Mouse (Mus musculus) retina, postnatal 1 day (tissue): ENCODE measurements around the gene Fam180a.
A peak's percentile ranks its signal among the peaks of the same experiment; 100 is the strongest.
"Not testable (repeated sequence)": the region's sequence is repeated elsewhere in the genome, so short reads cannot be mapped to it uniquely, and the experiment has no call there.

Source experiments
- DNase-seq: peaks from one replicate; pipeline ENCODE4 v3.0.0-alpha.2; 2012

Gene Fam180a

GRCm38 (mm10) chr6:35326111-35326515 is at the start of gene Fam180a:
TSS of gene Fam180a (minus strand) at chr6:35326141.
- no peak for DNase-seq

DNA sequence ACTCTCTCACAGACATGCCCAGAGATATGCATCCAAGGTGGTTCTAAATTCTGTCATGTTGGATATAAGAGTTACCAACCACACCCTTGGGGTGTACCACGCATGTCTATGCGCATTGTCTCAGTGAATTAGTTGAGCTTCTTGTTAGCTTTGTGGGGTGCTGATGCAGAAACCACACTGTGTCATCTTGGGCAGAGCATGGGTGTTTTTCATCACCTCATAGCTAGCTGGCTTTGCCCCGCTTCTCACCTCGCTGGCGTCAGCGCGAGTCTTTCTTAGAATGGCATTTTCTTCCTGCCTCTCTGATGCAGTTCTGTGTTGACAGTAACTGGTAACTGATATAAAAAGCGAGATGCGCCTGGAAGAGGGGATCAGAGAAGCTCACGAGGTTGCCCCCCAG is 48.1 kb upstream of the Fam180a start:
- DNase-seq: no peak

- DNase-seq: no peak
Measured at GRCm38 (mm10) chr6:35370356-35370755, 44.4 kb upstream of the Fam180a start.

DNA sequence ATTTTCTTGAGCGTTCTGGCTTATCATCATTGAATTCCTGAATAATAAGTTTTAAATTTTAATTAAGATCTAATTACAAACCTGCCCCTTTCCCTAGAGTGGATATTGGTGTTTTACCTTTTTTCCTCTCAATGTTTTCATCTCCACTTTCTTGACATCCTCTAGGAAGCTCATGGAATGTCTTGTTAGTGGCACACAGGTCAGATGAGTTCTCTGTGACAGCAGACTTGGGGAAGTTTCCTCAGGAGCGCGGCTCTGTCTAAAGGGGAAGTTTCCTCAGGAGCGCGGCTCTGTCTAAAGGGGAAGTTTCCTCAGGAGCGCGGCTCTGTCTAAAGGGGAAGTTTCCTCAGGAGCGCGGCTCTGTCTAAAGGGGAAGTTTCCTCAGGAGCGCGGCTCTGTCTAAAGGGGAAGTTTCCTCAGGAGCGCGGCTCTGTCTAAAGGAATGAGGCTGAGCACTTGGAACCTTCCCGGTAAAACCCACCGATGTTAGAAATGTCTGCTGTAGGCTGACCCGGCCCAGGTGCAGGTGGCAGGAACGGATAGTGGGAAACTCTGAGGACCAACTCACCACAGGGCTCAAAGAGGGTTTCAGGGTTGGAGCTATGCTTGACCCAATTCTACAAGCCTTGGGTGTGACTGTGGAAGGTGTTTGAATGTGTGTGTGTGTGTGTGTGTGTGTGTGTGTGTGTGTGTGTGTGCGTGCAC is 43.8 kb upstream of the Fam180a start:
- DNase-seq: not testable (repeated sequence)

DNA sequence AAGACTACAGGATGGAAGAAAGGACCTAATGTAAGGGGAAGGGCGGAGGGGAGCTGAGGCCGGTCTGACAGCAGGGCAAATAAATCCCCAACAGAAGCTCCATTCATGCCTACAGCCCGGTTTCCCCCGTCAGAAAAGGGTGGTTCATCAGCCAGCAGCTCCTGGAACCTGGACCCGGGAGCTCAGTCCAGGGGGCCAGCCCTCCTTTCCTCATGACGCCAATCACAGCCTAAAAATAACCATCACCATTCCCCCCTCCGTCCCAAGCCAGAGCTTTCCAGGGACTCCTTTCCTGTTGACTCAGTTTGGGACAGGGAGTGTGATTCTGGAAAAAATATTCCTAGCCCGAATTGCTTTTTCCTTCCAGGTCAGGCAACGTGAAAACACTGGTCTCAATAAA is 36.7 kb upstream of the Fam180a start:
- no peak for DNase-seq

DNA sequence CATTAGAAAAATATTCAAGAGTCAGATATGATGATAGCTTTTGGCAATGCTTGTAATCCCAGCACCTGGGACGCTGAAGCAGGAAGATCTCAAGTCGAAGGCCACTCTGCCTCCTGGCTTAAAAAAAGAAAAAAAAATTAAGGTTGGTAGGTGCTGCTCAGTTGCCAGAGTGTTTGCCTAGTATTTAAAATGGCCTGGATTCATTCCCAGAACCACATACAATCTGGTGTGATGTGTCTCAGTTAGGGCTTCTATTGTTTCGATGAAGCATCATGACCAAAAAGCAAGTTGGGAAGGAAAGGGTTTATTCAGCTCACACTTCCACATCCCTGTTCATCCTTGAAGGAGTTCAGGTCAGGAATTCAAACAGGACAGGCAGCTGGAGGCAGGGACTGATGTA is 29.4 kb upstream of the Fam180a start:
- no peak for DNase-seq

GRCm38 (mm10) chr6:35354622-35354998 is 28.7 kb upstream of the Fam180a start:
- peak; percentile 69 for DNase-seq

DNA sequence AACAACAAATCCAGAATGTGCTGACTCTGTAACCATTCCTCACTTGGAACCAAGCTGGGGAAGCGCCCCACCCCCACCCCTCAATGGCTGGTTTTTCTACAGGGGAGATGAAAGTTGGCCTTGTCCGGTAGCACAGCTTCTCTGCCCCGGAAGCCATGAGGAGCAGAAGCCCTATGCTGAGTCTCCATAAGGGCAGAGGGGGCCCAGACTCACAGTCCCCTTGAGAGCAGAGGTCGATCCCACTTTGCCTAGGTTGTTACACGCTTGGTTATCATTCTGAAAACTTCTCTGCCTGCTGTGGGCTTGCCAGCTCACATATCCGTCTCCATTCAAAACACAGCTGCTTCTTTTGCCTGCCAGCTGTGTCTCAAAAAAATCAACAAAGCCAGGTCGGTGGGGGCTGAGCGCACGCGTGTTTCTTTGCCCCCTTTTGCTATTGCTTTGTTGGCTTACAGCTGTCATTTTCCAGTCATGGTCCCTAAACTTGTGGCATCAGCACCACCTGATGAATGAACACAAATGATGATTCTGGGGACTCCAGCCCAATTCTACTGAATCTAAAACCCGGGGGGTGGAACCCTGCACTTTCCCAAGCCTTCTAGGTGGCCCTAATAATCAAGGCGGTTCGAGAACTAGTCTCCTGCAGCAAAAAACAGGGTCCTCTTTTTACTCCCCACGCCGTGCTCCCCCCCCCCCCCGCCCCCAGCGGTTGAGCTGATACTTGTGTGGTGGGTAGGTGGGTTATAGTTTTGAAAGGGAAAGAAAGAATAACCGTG is 28.1 kb upstream of the Fam180a start:
- peak; percentile 52 for DNase-seq

DNA sequence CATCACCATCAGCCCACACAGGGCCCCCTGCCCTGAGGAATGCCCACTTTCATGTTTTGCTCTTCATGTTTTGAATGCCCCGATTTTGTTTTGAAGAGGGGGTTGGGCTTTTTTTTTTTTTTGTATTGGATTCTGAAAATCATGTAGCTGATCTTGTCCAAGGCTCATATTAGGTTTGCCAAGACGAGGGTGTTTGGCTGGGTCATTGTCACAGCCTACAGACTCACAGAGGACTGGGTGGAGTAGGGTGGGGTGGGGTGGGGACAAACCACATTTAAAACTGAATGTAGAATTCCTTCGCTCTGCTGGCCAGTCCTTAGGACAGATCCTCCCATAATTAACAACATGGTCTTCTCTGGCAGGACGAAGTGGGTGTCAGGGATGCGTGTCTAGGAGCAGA is 27.5 kb upstream of the Fam180a start:
- no peak for DNase-seq

DNA sequence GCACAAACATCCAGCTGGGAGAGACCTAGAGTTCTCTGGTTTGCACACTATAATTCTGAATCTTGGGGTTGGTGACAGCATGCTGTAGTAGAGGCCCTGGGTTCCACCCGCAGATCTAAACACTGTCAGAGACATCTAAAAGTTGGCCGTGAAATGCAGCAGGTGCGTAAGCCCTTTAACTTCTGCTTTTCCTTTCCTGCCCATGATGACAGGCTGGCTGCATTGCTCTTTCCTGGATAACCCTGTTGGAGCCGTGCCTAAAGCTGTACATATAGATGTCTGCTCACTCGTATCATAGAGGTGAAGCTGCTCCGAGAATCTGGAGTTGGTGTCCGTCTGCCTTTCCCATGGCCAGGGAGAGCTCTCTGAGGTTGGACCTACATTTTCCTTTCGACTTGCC is 26.9 kb upstream of the Fam180a start:
- no peak for DNase-seq

DNA sequence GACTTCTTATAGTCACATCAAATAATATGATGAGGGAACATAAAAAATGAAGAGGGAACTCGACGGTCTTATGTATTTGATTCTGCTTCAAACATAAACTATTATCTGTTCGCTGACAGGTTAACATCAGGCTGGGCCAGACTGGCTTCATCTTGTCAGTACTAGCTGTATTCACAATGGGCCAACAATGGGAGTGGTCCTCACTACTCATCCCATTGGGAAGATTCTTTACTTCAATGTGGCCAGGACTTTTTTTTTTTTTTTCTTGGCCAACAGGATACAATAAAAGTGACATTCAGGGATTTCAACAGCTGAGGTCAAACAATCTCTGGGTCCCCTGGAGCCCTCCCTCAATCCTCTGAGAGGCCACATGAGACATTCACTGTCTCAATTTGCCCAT is 25.9 kb upstream of the Fam180a start:
- no peak for DNase-seq

GRCm38 (mm10) chr6:35349784-35350183 is 23.8 kb upstream of the Fam180a start:
- DNase-seq: no peak

DNA sequence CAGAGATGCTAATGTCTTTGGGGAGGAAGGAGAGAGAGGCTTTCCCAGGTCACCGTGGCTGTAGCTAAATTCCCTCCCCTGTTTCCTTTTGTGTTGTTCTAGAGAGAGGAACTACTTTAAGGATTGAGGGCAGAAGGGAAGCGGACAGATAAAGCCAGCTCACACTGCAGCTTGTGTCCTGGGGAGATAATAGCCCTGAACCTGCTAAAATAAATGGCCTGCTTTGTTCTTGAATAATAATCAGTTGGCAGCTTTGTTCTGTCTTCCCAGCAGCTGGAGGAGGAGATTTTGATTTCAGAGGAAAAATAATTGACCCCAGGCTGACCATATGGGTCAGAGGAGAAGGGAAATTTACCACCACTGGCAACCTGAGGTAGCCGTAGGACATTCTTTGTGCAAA is 12.7 kb upstream of the Fam180a start:
- DNase-seq: peak; percentile 90

GRCm38 (mm10) chr6:35337836-35338235 is 11.9 kb upstream of the Fam180a start:
- DNase-seq: no peak

- DNase-seq: no peak
Measured at GRCm38 (mm10) chr6:35335452-35335851, 9.5 kb upstream of the Fam180a start.

GRCm38 (mm10) chr6:35334278-35334677 is 8.3 kb upstream of the Fam180a start:
- DNase-seq: no peak

- no peak for DNase-seq
Measured at GRCm38 (mm10) chr6:35333632-35334031, 7.7 kb upstream of the Fam180a start.

- no peak for DNase-seq
Measured at GRCm38 (mm10) chr6:35330834-35331233, 4.9 kb upstream of the Fam180a start.

DNA sequence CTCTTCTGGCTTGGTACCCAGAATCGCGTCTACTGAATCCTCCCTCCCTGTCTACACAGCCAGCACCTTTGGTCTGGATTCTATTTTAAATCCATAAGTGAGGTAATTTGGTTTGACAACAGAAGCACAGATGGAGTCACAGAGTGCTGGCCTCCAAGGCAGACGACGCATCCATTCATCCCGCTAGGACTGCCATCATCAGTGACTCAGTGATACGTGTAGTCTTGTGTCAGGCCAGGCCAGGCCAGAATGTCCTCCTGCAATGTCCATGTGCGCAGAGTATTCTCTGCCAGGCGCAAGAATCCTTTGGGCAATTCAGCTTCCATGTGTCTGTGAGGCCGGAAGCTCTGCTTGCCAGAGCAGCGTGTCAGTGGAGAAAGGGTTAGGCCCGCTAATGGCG is 4.0 kb upstream of the Fam180a start:
- no peak for DNase-seq

DNA sequence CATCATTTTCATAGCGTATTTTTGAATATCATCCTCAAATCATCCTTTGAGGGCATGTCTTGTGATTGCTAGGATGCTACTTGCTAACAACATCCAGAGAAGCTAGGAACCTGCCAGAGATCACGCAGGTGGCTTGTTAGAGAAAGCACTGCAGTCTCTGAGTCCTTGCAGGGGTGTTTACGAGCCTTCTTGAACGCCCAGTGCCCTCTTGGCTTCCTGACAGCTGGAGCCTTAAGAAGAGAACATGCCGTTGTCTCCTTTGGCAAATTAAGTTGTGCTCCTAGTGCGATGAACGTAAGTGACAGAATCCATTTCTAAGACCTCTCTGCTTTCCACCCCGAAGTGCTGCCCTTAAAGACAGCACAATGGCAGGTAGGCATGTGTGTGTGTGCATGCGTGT is 1.6 kb downstream of the Fam180a start:
- no peak for DNase-seq

- no peak for DNase-seq
Measured at GRCm38 (mm10) chr6:35323046-35323445, 2.9 kb downstream of the Fam180a start.

DNA sequence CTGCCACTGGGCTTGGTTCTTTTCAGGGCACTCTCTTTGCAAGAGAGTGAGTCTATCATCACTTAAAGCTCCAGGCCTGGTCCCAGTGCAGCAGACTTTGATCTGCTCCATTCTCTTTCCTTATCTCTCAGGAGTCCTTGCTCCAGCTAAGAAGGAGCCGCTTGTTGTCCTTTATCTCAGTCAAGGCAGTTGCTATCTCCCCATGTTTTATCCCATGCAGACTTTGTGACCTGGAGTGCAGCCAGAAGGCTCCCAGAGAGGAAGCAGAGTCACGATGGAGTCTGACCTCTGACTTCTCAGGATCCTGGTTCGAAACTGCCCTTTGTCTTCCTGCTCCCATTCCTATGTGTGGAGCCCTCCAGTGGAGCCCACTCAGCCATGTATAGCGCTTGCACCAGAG is 4.8 kb downstream of the Fam180a start:
- no peak for DNase-seq

DNA sequence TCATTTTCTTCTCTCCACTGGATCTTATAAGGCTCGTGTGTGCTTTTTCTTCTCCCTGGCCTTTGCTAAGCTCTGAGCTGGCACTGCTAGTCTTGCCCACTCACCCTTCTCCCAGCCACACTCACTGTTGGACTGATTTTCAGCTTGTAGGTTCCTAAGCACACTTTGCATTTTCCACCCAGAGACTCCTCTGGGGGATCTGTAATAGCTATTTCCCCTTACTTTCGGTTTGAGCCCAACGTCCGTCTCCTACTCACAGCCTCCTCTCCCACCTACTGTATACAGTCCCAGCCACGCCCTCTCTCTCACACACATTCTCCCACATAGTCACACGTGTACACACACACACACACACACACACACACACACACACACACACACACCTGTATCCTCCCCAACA is 6.1 kb downstream of the Fam180a start:
- no peak for DNase-seq

DNA sequence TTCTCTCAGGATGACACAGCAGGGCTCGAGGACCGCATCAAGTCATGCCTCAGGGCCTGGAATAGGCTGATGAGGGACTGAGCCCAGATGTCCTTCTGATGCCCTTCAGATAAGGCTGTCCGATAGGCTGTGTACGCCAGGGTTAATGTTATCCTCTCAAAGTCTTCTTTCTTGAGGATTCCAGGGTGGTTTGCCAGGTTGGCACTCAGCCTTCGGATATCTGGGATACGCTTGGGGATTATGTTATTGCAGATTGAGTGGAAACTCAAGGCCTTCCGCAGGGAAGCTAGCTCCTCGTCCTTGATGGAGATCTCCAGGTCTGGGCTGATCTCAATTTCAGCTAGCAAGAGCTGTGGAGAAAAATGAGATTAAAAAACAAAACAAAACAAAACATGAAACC is 12.4 kb downstream of the Fam180a start:
- DNase-seq: no peak

DNA sequence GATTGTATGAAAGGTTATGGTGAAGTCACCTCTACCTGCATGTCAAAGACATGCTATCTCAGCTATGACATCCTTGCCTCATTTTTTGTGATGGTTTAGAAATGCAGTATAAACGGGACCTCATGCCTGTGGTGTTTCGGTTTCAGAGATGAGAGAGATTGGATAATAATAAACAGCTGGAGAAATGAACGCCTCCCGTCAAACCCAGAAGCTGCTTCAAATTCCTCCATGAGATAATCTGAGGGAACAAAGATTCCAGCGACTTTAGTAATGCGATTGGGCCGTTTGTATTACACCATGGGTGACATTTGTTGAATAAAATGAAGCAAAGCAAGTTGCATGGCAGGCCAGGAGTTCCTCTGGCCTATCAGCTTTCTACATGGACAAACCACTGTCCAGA is 16.5 kb downstream of the Fam180a start:
- no peak for DNase-seq
